Mouse (Mus musculus) skeletal muscle tissue, adult 2 months (tissue): ENCODE results near the gene Apbb2.

ENCODE experiments used
- DNase-seq: peaks from one replicate; pipeline ENCODE4 v3.0.0-alpha.2; 2012; ENCODE audit warnings: low read depth, low spot score

The Apbb2 gene

GRCm38 (mm10) chr5:66342285-66342684 lies 276.3 kb downstream of the Apbb2 start:
- no peak for DNase-seq

GRCm38 (mm10) chr5:66341848-66342247 lies 276.7 kb downstream of the Apbb2 start:
- no peak for DNase-seq

GRCm38 (mm10) chr5:66340356-66341102 lies 278.1 kb downstream of the Apbb2 start:
- no peak for DNase-seq

GRCm38 (mm10) chr5:66338583-66338982 lies 280.0 kb downstream of the Apbb2 start:
- DNase-seq, result no peak

- peak; percentile 25 for DNase-seq
Observed at GRCm38 (mm10) chr5:66337969-66338345, 280.6 kb downstream of the Apbb2 start.

- DNase-seq, result peak; percentile 29
Observed at GRCm38 (mm10) chr5:66337025-66337968, 281.3 kb downstream of the Apbb2 start.

- DNase-seq, result no peak
Observed at GRCm38 (mm10) chr5:66330806-66331205, 287.8 kb downstream of the Apbb2 start.

- DNase-seq, result no peak
Observed at GRCm38 (mm10) chr5:66328766-66329165, 289.8 kb downstream of the Apbb2 start.

- DNase-seq, result no peak
Observed at GRCm38 (mm10) chr5:66327949-66328726, 290.4 kb downstream of the Apbb2 start.

GRCm38 (mm10) chr5:66326395-66326794 lies 292.2 kb downstream of the Apbb2 start:
- DNase-seq, result no peak

GRCm38 (mm10) chr5:66323603-66324002 lies 295.0 kb downstream of the Apbb2 start:
- DNase-seq, result peak; percentile 81

- DNase-seq, result peak; percentile 47
Observed at GRCm38 (mm10) chr5:66323131-66323530, 295.5 kb downstream of the Apbb2 start.

- DNase-seq, result no peak
Observed at GRCm38 (mm10) chr5:66319827-66320404, 298.7 kb downstream of the Apbb2 start.

- peak; percentile 22 for DNase-seq
Observed at GRCm38 (mm10) chr5:66319341-66319740, 299.2 kb downstream of the Apbb2 start.

GRCm38 (mm10) chr5:66315791-66316190 lies 302.8 kb downstream of the Apbb2 start:
- DNase-seq, result no peak

GRCm38 (mm10) chr5:66310806-66311205 lies 307.8 kb downstream of the Apbb2 start:
- DNase-seq, result no peak

GRCm38 (mm10) chr5:66310328-66310727 lies 308.3 kb downstream of the Apbb2 start:
- no peak for DNase-seq

- no peak for DNase-seq
Observed at GRCm38 (mm10) chr5:66305511-66305910, 313.1 kb downstream of the Apbb2 start.

GRCm38 (mm10) chr5:66304300-66305067 lies 314.1 kb downstream of the Apbb2 start:
- no peak for DNase-seq

- DNase-seq, result no peak
Observed at GRCm38 (mm10) chr5:66302873-66303272, 315.7 kb downstream of the Apbb2 start.
